Mouse (Mus musculus): ENCODE results near the gene Dennd1c. TPM values are rescaled to one million over a fixed set of nuclear protein-coding genes. Genes with fewer than 3 reads are reported as not detected.

Dennd1c gene
- polyA plus RNA-seq, 1 experiment, result not detected

GRCm38 (mm10) chr17:57099629-57100325, 21.5 kb upstream of the Dennd1c start:
- Histone ChIP-seq H3K4me1 (ENCODE audit: control insufficient read depth, insufficient read depth, low read length) (peaks cover 3% of the 10 kb centered on the region; the same call in 1 of the 2 replicates), H3K4me3 (ENCODE audit: insufficient read depth, low read depth, low read length) (no peak overlapping the region), H3K27ac (ENCODE audit: insufficient read depth, low read depth, low read length) (no peak overlapping the region)
- WGBS, result 14% methylated on average over 10 of the region's 10 CpGs
- TF ChIP-seq POLR2A (IDR thresholded peaks at IDR 0.05; ENCODE audit: insufficient read depth, low read depth, low read length) (no peak), CTCF (IDR thresholded peaks at IDR 0.05; ENCODE audit: insufficient read depth, low read depth, low read length) (no peak)

GRCm38 (mm10) chr17:57098321-57098720, 20.0 kb upstream of the Dennd1c start:
- 84% methylated on average over 5 of the region's 5 CpGs for WGBS
- TF ChIP-seq CTCF (IDR thresholded peaks at IDR 0.05; ENCODE audit: insufficient read depth, low read depth, low read length), result no peak
- no peak for TF ChIP-seq POLR2A (IDR thresholded peaks at IDR 0.05; ENCODE audit: insufficient read depth, low read depth, low read length)
- Histone ChIP-seq H3K27ac (ENCODE audit: insufficient read depth, low read depth, low read length) (no peak overlapping the region), H3K4me3 (ENCODE audit: insufficient read depth, low read depth, low read length) (no peak overlapping the region), H3K4me1 (ENCODE audit: control insufficient read depth, insufficient read depth, low read length) (peaks cover 3% of the 10 kb centered on the region; the same call in 1 of the 2 replicates)

- H3K4me3 ChIP-seq (ENCODE audit: insufficient read depth, low read depth, low read length), result peak overlapping the region; percentile 17
- H3K4me1 ChIP-seq (ENCODE audit: control insufficient read depth, insufficient read depth, low read length), result peaks cover 3% of the 10 kb centered on the region; the same call in 1 of the 2 replicates
- TF ChIP-seq POLR2A (IDR thresholded peaks at IDR 0.05; ENCODE audit: insufficient read depth, low read depth, low read length), result no peak
- TF ChIP-seq CTCF (IDR thresholded peaks at IDR 0.05; ENCODE audit: insufficient read depth, low read depth, low read length), result peak; percentile 94
- 1% methylated on average over 11 of the region's 11 CpGs for WGBS
- H3K27ac ChIP-seq (ENCODE audit: insufficient read depth, low read depth, low read length), result no peak overlapping the region
These were observed 18.3 kb upstream of the Dennd1c start for GRCm38 (mm10) chr17:57096623-57096920.

- H3K27ac ChIP-seq (ENCODE audit: insufficient read depth, low read depth, low read length), result no peak overlapping the region
- H3K4me3 ChIP-seq (ENCODE audit: insufficient read depth, low read depth, low read length), result peak overlapping the region; percentile 17
- WGBS, result 1% methylated on average over 19 of the region's 19 CpGs
- peaks cover 3% of the 10 kb centered on the region; the same call in 1 of the 2 replicates for H3K4me1 ChIP-seq (ENCODE audit: control insufficient read depth, insufficient read depth, low read length)
- TF ChIP-seq CTCF (IDR thresholded peaks at IDR 0.05; ENCODE audit: insufficient read depth, low read depth, low read length) (no peak), POLR2A (IDR thresholded peaks at IDR 0.05; ENCODE audit: insufficient read depth, low read depth, low read length) (no peak)
These were observed 17.7 kb upstream of the Dennd1c start for GRCm38 (mm10) chr17:57095855-57096622.

DNA sequence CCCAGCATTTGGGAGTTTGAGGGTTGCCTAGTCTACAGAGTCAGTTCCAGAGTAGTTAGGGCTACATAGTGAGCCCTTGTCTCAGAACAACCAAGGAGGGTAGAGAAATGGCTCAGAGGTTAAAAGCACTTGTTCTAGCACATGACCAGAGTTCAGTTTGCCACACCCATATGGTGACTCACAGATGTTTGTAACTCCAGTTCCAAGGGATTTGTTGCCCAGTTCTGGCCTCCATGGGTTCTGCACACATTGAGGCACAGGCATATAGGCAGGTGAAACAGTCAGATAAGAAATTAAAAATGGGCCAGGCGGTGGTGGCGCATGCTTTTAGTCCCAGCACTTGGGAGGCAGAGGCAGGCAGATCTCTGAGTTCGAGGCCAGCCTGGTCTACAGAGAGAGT, 15.9 kb upstream of the Dennd1c start:
- Histone ChIP-seq H3K4me3 (ENCODE audit: insufficient read depth, low read depth, low read length) (no peak overlapping the region), H3K4me1 (ENCODE audit: control insufficient read depth, insufficient read depth, low read length) (peaks cover 3% of the 10 kb centered on the region; the same call in 1 of the 2 replicates), H3K27ac (ENCODE audit: insufficient read depth, low read depth, low read length) (no peak overlapping the region)
- TF ChIP-seq POLR2A (IDR thresholded peaks at IDR 0.05; ENCODE audit: insufficient read depth, low read depth, low read length), result no peak
- TF ChIP-seq CTCF (IDR thresholded peaks at IDR 0.05; ENCODE audit: insufficient read depth, low read depth, low read length), result no peak
- 90% methylated on average over 3 of the region's 3 CpGs for WGBS

DNA sequence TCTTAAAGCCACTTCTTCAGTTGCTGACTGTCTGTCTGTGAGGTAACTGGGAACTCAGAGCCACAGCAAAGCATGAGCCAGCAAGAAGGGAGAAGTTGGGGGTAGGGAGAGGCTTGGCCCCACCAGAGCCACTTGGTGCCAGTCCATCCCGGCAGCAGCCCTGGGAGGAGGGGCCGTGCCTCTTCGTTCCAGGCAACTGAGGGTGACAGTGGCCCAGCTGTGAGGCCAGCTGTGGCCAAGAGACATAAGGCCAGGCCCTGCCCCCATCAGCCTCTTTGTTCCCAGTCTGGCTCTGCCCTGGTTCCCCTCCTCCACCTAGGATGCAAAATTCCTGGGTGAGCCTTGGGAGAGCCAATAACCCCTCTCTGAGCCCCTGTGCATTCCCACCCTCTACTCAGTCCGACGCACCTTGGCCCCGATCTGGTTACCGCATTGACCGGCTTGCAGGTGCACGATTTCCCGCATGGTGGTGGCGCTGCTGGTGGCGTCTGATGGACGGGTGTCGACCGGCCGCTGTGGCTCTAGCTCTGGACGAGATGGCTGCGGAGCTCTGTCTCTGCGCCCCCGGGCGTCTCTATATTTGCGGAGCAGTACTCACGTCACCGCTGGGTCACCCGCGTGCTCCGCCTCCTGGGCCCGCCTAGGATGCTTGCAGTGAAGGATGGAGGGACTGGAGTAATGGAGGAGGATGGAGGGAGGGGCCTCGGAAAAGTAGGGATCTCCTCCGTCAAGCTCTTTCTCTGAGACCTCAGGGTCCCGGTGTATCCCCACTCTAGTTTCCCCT, 8.9 kb upstream of the Dennd1c start, which contains the start of gene Tubb4a:
TSS of gene Tubb4a (minus strand) at position 734 of the 784 bp plus-strand sequence.
- H3K4me3 ChIP-seq (ENCODE audit: insufficient read depth, low read depth, low read length), result peak within 1 kb of the TSS; percentile 66
- 2% methylated on average over 31 of the region's 31 CpGs for WGBS
- TF ChIP-seq POLR2A (IDR thresholded peaks at IDR 0.05; ENCODE audit: insufficient read depth, low read depth, low read length), result peak; percentile 93
- TF ChIP-seq CTCF (IDR thresholded peaks at IDR 0.05; ENCODE audit: insufficient read depth, low read depth, low read length), result no peak
- peaks cover 15% of the 10 kb centered on the region for H3K4me1 ChIP-seq (ENCODE audit: control insufficient read depth, insufficient read depth, low read length)
- peak within 1 kb of the TSS; percentile 75 for H3K27ac ChIP-seq (ENCODE audit: insufficient read depth, low read depth, low read length)

DNA sequence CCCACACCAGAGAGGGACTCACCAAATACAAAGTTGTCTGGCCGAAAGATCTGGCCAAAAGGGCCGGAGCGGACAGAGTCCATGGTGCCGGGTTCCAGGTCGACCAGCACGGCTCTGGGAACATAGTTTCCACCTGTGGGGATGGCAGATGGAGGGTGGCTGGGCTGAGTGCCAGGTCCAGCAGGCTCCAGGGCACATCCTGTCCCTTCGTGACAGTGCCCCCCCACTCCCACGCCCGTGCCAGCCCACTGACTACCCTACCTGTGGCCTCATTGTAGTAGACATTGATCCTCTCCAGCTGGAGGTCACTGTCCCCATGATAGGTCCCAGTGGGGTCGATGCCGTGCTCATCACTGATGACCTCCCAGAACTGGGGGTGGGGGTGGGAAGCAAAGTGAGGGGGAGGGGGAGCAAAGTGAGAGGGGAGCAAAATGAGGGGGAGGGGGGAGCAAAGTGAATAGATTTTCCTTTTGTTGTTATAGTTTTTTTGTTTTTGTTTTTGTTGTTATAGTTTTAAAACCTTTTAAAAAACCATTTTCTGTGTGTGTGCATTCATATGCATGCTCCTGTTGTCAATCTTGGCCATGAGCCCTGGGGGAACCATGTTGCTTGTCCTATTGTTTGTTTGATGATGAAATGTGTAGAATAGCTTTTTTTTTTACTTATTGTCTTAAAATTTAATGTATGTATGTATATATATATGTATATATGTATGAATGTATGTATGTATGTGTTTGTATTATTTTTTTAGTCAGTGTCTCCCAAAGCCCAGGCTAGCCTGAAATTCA, 7.8 kb upstream of the Dennd1c start:
- H3K4me3 ChIP-seq (ENCODE audit: insufficient read depth, low read depth, low read length), result no peak overlapping the region
- no peak overlapping the region for H3K27ac ChIP-seq (ENCODE audit: insufficient read depth, low read depth, low read length)
- H3K4me1 ChIP-seq (ENCODE audit: control insufficient read depth, insufficient read depth, low read length), result peaks cover 15% of the 10 kb centered on the region
- WGBS, result 88% methylated on average over 11 of the region's 11 CpGs
- TF ChIP-seq CTCF (IDR thresholded peaks at IDR 0.05; ENCODE audit: insufficient read depth, low read depth, low read length) (no peak), POLR2A (IDR thresholded peaks at IDR 0.05; ENCODE audit: insufficient read depth, low read depth, low read length) (no peak)

GRCm38 (mm10) chr17:57082481-57082880, 4.2 kb upstream of the Dennd1c start:
- no peak overlapping the region for H3K27ac ChIP-seq (ENCODE audit: insufficient read depth, low read depth, low read length)
- TF ChIP-seq POLR2A (IDR thresholded peaks at IDR 0.05; ENCODE audit: insufficient read depth, low read depth, low read length) (no peak), CTCF (IDR thresholded peaks at IDR 0.05; ENCODE audit: insufficient read depth, low read depth, low read length) (no peak)
- H3K4me1 ChIP-seq (ENCODE audit: control insufficient read depth, insufficient read depth, low read length), result peaks cover 15% of the 10 kb centered on the region
- WGBS, result 65% methylated on average over 5 of the region's 5 CpGs
- no peak overlapping the region for H3K4me3 ChIP-seq (ENCODE audit: insufficient read depth, low read depth, low read length)
